Mouse (Mus musculus) CH12.LX (cell line): ENCODE measurements around the gene Syt1. TPM values are rescaled to one million over a fixed set of nuclear protein-coding genes. Genes with fewer than 3 reads are reported as not detected.

Source experiments
- DNase-seq: peaks from one replicate; pipeline ENCODE4 v3.0.0-alpha.2; 2013; ENCODE audit errors: extremely low read depth
- H3K27ac ChIP-seq: 2 replicates; pipeline ENCODE4 v1.5.1; 2012; ENCODE audit warnings: low read depth, mild to moderate bottlenecking, control low read depth, moderate library complexity; ENCODE audit not compliant: insufficient read depth
- H3K27me3 ChIP-seq: replicated peaks from 2 replicates; pipeline ENCODE3; 2012; ENCODE audit warnings: inconsistent platforms
- H3K36me3 ChIP-seq, 2 experiments: replicated peaks in 1 of 2; 2 replicates each; pipeline versions ENCODE3 to v1.6.1; 2012; ENCODE audit warnings: inconsistent platforms in 1 of 2, low read length in 1 of 2, mild to moderate bottlenecking in 1 of 2, mixed read lengths in 1 of 2, moderate library complexity in 1 of 2; ENCODE audit not compliant: control insufficient read depth in 1 of 2, insufficient read depth in 1 of 2
- H3K4me1 ChIP-seq, 2 experiments: 2 replicates each; pipeline ENCODE4 v1.6.1; 2012; ENCODE audit warnings: inconsistent platforms in 1 of 2, moderate library complexity in 1 of 2; ENCODE audit not compliant: insufficient read depth in 2 of 2, control insufficient read depth in 1 of 2
- H3K4me2 ChIP-seq: 2 replicates; pipeline ENCODE4 v1.6.1; 2012; ENCODE audit warnings: low read depth, mild to moderate bottlenecking, control low read depth; ENCODE audit not compliant: poor library complexity, insufficient read depth, severe bottlenecking
- H3K4me3 ChIP-seq, 3 experiments: fragments of 150-350 bp in 1 of 3; sonication (generic) in 1 of 3; replicated peaks in 1 of 3; 2 replicates each; pipeline versions ENCODE3 to v1.5.1; 2011 to 2012; ENCODE audit warnings: low read depth in 2 of 3, low read length in 2 of 3, mild to moderate bottlenecking in 2 of 3, moderate library complexity in 2 of 3, control low read depth in 1 of 3, improper control_type of control experiment in 1 of 3, inconsistent platforms in 1 of 3, mixed read lengths in 1 of 3; ENCODE audit not compliant: poor library complexity in 1 of 3
- H3K79me2 ChIP-seq: replicated peaks from 2 replicates; pipeline ENCODE4 v1.6.1; 2012; ENCODE audit warnings: mild to moderate bottlenecking, moderate library complexity; ENCODE audit not compliant: control insufficient read depth, poor library complexity, insufficient read depth, severe bottlenecking; ENCODE audit errors: extremely low read depth
- H3K9ac ChIP-seq: 2 replicates; pipeline ENCODE4 v1.6.1; 2012; ENCODE audit warnings: low read depth, mild to moderate bottlenecking, control low read depth, moderate library complexity; ENCODE audit not compliant: insufficient read depth
- H3K9me3 ChIP-seq: replicated peaks from 2 replicates; pipeline ENCODE3; 2012; ENCODE audit warnings: low read length, inconsistent platforms, mixed read lengths
- CHD2 ChIP-seq: IDR thresholded peaks from 2 replicates; pipeline ENCODE4 v1.6.1; 2011; ENCODE audit warnings: low read length, improper control_type of control experiment
- CTCF ChIP-seq, 2 experiments: IDR thresholded peaks in 1 of 2; conservative IDR thresholded peaks in 1 of 2; 2 replicates each; pipeline ENCODE4 v1.5.1; 2011 to 2012; ENCODE audit warnings: low read depth in 2 of 2, low read length in 2 of 2, improper control_type of control experiment in 1 of 2, inconsistent platforms in 1 of 2, mild to moderate bottlenecking in 1 of 2, moderate library complexity in 1 of 2
- ELF1 ChIP-seq: IDR thresholded peaks from 2 replicates; pipeline ENCODE4 v1.6.1; 2014; ENCODE audit warnings: low read depth, mild to moderate bottlenecking, inconsistent platforms, low read length, improper control_type of control experiment
- ETS1 ChIP-seq: conservative IDR thresholded peaks from 2 replicates; pipeline ENCODE4 v1.6.1; 2012; ENCODE audit warnings: low read depth, mild to moderate bottlenecking, inconsistent platforms, low read length, improper control_type of control experiment, moderate library complexity
- GABPA ChIP-seq: IDR thresholded peaks from 2 replicates; pipeline ENCODE4 v1.6.1; 2012; ENCODE audit warnings: low read depth, low read length, improper control_type of control experiment, inconsistent platforms; ENCODE audit not compliant: insufficient replicate concordance
- IRF4 ChIP-seq: IDR thresholded peaks from 2 replicates; pipeline ENCODE4 v1.6.1; 2014; ENCODE audit warnings: low read depth, mild to moderate bottlenecking, inconsistent platforms, low read length, improper control_type of control experiment
- JUN ChIP-seq: IDR thresholded peaks from 2 replicates; pipeline ENCODE4 v1.6.1; 2011; ENCODE audit warnings: low read depth, mild to moderate bottlenecking, low read length, improper control_type of control experiment, moderate library complexity; ENCODE audit not compliant: insufficient read depth
- MAX ChIP-seq: IDR thresholded peaks from 2 replicates; pipeline ENCODE4 v1.6.1; 2011; ENCODE audit warnings: low read length, improper control_type of control experiment
- MEF2A ChIP-seq: IDR thresholded peaks from 2 replicates; pipeline ENCODE4 v1.6.1; 2014; ENCODE audit warnings: low read depth, mild to moderate bottlenecking, inconsistent platforms, low read length, improper control_type of control experiment, borderline replicate concordance
- NELFE ChIP-seq: IDR thresholded peaks from 2 replicates; pipeline ENCODE4 v1.6.1; 2011; ENCODE audit warnings: low read depth, low read length, improper control_type of control experiment
- NRF1 ChIP-seq: IDR thresholded peaks from 2 replicates; pipeline ENCODE4 v1.6.1; 2014; ENCODE audit warnings: low read depth, mild to moderate bottlenecking, inconsistent platforms, low read length, improper control_type of control experiment, moderate library complexity
- PAX5 ChIP-seq: IDR thresholded peaks from 2 replicates; pipeline ENCODE4 v1.6.1; 2012; ENCODE audit warnings: low read length, inconsistent platforms, mixed read lengths
- POLR2AphosphoS2 ChIP-seq: IDR thresholded peaks from 2 replicates; pipeline ENCODE4 v1.6.1; 2011; ENCODE audit warnings: low read depth, low read length, improper control_type of control experiment
- RAD21 ChIP-seq: IDR thresholded peaks from 2 replicates; pipeline ENCODE4 v1.6.1; 2011; ENCODE audit warnings: low read depth, mild to moderate bottlenecking, low read length, improper control_type of control experiment, moderate library complexity
- SIN3A ChIP-seq: IDR thresholded peaks from 2 replicates; pipeline ENCODE4 v1.6.1; 2012; ENCODE audit warnings: low read length, improper control_type of control experiment, inconsistent platforms
- USF1 ChIP-seq: IDR thresholded peaks from 2 replicates; pipeline ENCODE4 v1.6.1; 2014; ENCODE audit warnings: low read depth, mild to moderate bottlenecking, inconsistent platforms, low read length, improper control_type of control experiment
- ZC3H11A ChIP-seq: IDR thresholded peaks from 2 replicates; pipeline ENCODE4 v1.6.1; 2012; ENCODE audit warnings: low read depth, mild to moderate bottlenecking, inconsistent platforms, low read length, improper control_type of control experiment
- ZMIZ1 ChIP-seq: IDR thresholded peaks from 2 replicates; pipeline ENCODE4 v1.6.1; 2012; ENCODE audit warnings: low read depth, mild to moderate bottlenecking, inconsistent platforms, low read length, improper control_type of control experiment
- dilution Hi-C: fragments of 300-500 bp; cut with MboI; formaldehyde crosslinking; loops from 2 replicates; pipeline ENCODE4 v1.14.3; 2020; ENCODE audit warnings: low sequenced_read_pairs; ENCODE audit not compliant: extremely low pct_unique_long_range_greater_than_20kb, extremely low pct_ligation_motif_present
- in situ Hi-C: fragments of 300-500 bp; cut with MboI; formaldehyde crosslinking; loops from 3 replicates; pipeline ENCODE4 v1.14.3; 2019; ENCODE audit warnings: low sequenced_read_pairs, low pct_ligation_motif_present, low pct_unique_long_range_greater_than_20kb, mixed read lengths
- polyA plus RNA-seq: library from polyadenylated mRNA; unstranded; fragments of >175 nt; gene quantifications from 2 replicates; pipeline ENCODE4 v1.2.1, GENCODE M21; 2012; ENCODE audit warnings: low read depth; ENCODE audit not compliant: insufficient read length
- total RNA-seq, 2 experiments: library from RNA; depleted of rRNA; stranded (reverse); fragments of 300-350 nt in 1 of 2; fragments of >200 nt in 1 of 2; gene quantifications; 2 replicates each; pipeline ENCODE4 v1.2.3; 2012 to 2014

Syt1 gene
- total and polyA plus RNA-seq, 3 experiments = not detected

DNA sequence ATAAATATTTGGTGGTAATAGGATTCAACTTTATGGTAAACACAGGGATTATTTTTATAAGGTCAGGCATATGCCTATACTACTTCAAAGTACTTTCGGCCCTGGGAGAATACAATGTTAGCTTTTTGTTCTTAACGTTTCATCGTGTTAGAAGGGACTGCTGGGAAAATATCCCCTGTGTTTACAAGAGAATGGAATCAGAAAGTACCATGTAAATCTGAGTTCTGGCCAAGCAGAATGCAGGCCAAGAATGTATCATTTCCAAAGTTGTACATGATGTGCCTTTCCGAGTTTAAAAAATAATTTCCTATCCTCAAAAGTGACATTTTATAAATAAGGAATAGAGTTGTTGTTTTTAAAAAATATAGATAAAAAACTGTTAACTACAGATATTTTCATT is 121.7 kb downstream of the Syt1 start:
- dilution Hi-C loops (no loop called here), in situ Hi-C loops (no loop called here)
- H3K4me3 ChIP-seq = no peak overlapping the region
- H3K27ac ChIP-seq = no peak overlapping the region
- DNase-seq = no peak
- H3K79me2 ChIP-seq = no peaks in the 10 kb centered on the region
- H3K27me3 ChIP-seq = no peaks in the 10 kb centered on the region
- no peaks in the 10 kb centered on the region for H3K4me1 ChIP-seq
- no peaks in the 10 kb centered on the region for H3K36me3 ChIP-seq
- H3K9ac ChIP-seq = no peak overlapping the region
- H3K9me3 ChIP-seq = no peaks in the 10 kb centered on the region
- TF ChIP-seq IRF4 = no peak
- TF ChIP-seq ELF1 = no peak
- no peak for TF ChIP-seq USF1
- TF ChIP-seq GABPA = no peak
- no peak for TF ChIP-seq MEF2A
- TF ChIP-seq ZMIZ1 = no peak
- TF ChIP-seq ETS1 = no peak
- no peak for TF ChIP-seq NELFE
- TF ChIP-seq SIN3A = no peak
- no peak for TF ChIP-seq POLR2AphosphoS2
- no peak for TF ChIP-seq PAX5
- no peak for TF ChIP-seq RAD21
- no peak for TF ChIP-seq ZC3H11A
- TF ChIP-seq CTCF (conservative IDR thresholded peaks at IDR 0.05 in 1 of 2, IDR thresholded peaks at IDR 0.05 in 1 of 2; ENCODE audit: low read depth in 2 of 2, low read length in 2 of 2) = no peak
- no peak for TF ChIP-seq JUN
- TF ChIP-seq CHD2 = no peak
- TF ChIP-seq NRF1 = no peak
- no peak overlapping the region for H3K4me2 ChIP-seq

DNA sequence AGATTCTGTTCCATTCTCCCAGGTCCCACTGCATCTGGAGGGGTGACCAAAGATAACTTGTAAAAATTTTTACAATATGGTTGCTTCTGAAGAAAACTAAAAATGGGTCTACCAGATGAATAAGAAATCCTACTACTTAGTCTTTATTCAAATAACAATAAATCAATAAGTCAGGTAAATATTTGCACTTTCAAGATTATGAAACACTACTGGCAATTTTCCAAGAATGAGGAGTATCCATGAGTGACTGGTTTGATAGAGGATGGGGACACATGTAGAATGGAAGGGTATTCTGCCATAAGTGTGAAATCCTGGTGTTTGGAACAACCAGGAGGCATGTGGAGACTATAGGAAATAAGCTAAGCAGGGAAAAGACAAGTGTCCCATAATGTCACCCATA is 124.0 kb downstream of the Syt1 start:
- H3K9ac ChIP-seq = no peak overlapping the region
- H3K36me3 ChIP-seq = no peaks in the 10 kb centered on the region
- H3K4me1 ChIP-seq = no peaks in the 10 kb centered on the region
- dilution Hi-C loops = no loop called here
- no peaks in the 10 kb centered on the region for H3K79me2 ChIP-seq
- no peaks in the 10 kb centered on the region for H3K27me3 ChIP-seq
- H3K9me3 ChIP-seq = no peaks in the 10 kb centered on the region
- TF ChIP-seq MAX = no peak
- TF ChIP-seq, all 38 proteins: peak for 0
- DNase-seq = no peak
- H3K4me3 ChIP-seq = no peak overlapping the region
- in situ Hi-C loops = no loop called here
- no peak overlapping the region for H3K4me2 ChIP-seq
- H3K27ac ChIP-seq = no peak overlapping the region
